Mouse (Mus musculus): Measurements from ENCODE around the gene Il11ra2. TPM values are rescaled to one million over a fixed set of nuclear protein-coding genes. Genes with fewer than 3 reads are reported as not detected.

The Il11ra2 gene
- not detected for polyA plus RNA-seq (2014; fragmentation: Illumina TruSeq; extraction: RNeasy Lipid Tissue Mini Kit (QIAGEN cat#74804))

GRCm38 (mm10) chr4:42661793-42662192 is at the start of gene Il11ra2:
Gene Il11ra2, minus strand, starts transcription at chr4:42661893.

GRCm38 (mm10) chr4:42654951-42655350 is 6.7 kb downstream of the Il11ra2 start, which contains the start of gene Ccl27b:
Gene Ccl27b, plus strand, starts transcription at chr4:42655251.

GRCm38 (mm10) chr4:42629419-42629818 is 32.3 kb downstream of the Il11ra2 start, which contains the start of gene Gm2564:
Gene Gm2564, plus strand, starts transcription at chr4:42629719.

DNA sequence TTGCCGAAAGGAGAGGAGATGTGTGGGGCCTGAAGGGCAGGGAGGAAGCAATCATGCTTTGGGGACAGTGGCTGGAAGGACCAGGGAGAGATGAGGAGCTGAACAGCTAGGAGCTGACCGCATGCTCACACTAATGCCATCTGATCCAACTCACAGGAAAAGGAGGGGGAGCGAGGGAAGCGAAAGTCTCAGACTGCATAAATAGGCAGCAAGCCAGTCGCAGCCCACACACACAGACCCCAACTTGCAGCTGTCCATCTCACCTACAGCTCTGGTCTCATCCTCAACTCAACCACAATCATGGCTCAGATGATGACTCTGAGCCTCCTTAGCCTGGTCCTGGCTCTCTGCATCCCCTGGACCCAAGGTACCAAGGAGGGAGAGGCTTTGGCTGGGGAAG is 49.8 kb downstream of the Il11ra2 start, which contains the start of gene Gm10591:
Gm10591 (plus strand) TSS at position 301 of the 400 bp plus-strand sequence.

Other genes starting within 250 kb of the Il11ra2 start
- gene Gm21586, start 222.5 kb downstream of the Il11ra2 start, polyA plus RNA-seq (2014; fragmentation: Illumina TruSeq; extraction: RNeasy Lipid Tissue Mini Kit (QIAGEN cat#74804)): not detected
- gene Gm2163, start 195.1 kb downstream of the Il11ra2 start, polyA plus RNA-seq (2014; fragmentation: Illumina TruSeq; extraction: RNeasy Lipid Tissue Mini Kit (QIAGEN cat#74804)): 0.20 TPM
- not detected for gene Fam205a2, start 133.7 kb downstream of the Il11ra2 start, polyA plus RNA-seq (2014; fragmentation: Illumina TruSeq; extraction: RNeasy Lipid Tissue Mini Kit (QIAGEN cat#74804))
- 6.1 TPM for gene Gm10591, start 49.7 kb downstream of the Il11ra2 start, polyA plus RNA-seq (2014; fragmentation: Illumina TruSeq; extraction: RNeasy Lipid Tissue Mini Kit (QIAGEN cat#74804))
- not detected for gene Gm2564, start 32.2 kb downstream of the Il11ra2 start, polyA plus RNA-seq (2014; fragmentation: Illumina TruSeq; extraction: RNeasy Lipid Tissue Mini Kit (QIAGEN cat#74804))
- not detected for gene Ccl27b, start 6.6 kb downstream of the Il11ra2 start, polyA plus RNA-seq (2014; fragmentation: Illumina TruSeq; extraction: RNeasy Lipid Tissue Mini Kit (QIAGEN cat#74804))
- gene 4930578G10Rik, start 73.7 kb upstream of the Il11ra2 start, polyA plus RNA-seq (2014; fragmentation: Illumina TruSeq; extraction: RNeasy Lipid Tissue Mini Kit (QIAGEN cat#74804)): not detected
- not detected for gene Ccl19, start 94.7 kb upstream of the Il11ra2 start, polyA plus RNA-seq (2014; fragmentation: Illumina TruSeq; extraction: RNeasy Lipid Tissue Mini Kit (QIAGEN cat#74804))
- gene Ccl21a, start 112.1 kb upstream of the Il11ra2 start, polyA plus RNA-seq (2014; fragmentation: Illumina TruSeq; extraction: RNeasy Lipid Tissue Mini Kit (QIAGEN cat#74804)): not detected
- not detected for gene Fam205a1, start 192.0 kb upstream of the Il11ra2 start, polyA plus RNA-seq (2014; fragmentation: Illumina TruSeq; extraction: RNeasy Lipid Tissue Mini Kit (QIAGEN cat#74804))
- gene Gm12394, start 194.9 kb upstream of the Il11ra2 start, polyA plus RNA-seq (2014; fragmentation: Illumina TruSeq; extraction: RNeasy Lipid Tissue Mini Kit (QIAGEN cat#74804)): not detected
- not detected for gene Fam205c, start 212.3 kb upstream of the Il11ra2 start, polyA plus RNA-seq (2014; fragmentation: Illumina TruSeq; extraction: RNeasy Lipid Tissue Mini Kit (QIAGEN cat#74804))